Mouse (Mus musculus) adipocyte (in vitro differentiated cells): Measurements from ENCODE around the gene Gm8257.
"Not testable (repeated sequence)": the region's sequence is repeated elsewhere in the genome, so short reads cannot be mapped to it uniquely, and the experiment has no call there.

Source experiments
- DNase-seq: peaks from one replicate; pipeline ENCODE4 v3.0.0-alpha.2; 2016; ENCODE audit warnings: low spot score

Gene Gm8257

DNA sequence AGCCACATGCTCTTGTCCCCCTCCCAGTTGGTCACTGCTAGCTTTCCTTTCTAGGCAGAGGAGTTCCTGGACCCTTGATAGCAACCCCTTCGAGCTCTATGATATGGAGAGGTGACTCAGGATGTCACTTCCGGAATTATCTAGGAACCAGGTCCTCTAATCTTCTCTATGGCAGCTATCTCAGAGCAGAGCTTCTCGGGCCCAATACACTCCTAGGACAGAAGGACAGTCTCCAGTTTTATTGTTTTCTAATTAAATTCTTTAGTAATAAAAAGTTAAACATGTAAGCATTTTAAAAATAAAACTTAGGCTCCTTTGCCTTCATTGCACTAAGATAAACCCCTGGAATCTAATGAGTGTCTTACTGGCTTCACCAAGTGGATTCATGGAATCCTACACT lies at the start of gene Gm8257:
TSS of gene Gm8257 (minus strand) at position 101 of the 400 bp plus-strand sequence.
- not testable (repeated sequence) for DNase-seq

DNA sequence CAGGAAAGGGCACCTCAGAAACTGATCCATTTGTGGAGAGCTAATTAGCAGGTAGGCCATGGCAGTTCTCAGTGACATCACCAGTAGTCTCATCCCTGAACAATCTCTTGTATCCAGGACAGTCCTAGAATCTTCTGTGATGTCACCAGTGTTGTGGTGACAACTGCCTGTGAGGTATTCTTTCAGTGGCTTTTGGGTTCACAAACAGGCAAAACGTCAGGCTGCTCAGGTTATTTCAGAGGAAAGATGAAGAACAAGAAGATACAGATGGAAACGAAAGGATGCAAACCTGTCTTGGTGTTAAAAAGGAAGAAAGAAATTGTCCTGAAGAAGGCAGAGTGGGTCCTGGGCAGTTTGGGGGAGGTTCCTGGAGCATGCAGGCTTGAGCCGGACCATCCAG lies 44.0 kb upstream of the Gm8257 start, which contains the start of gene Gm8267:
TSS of gene Gm8267 (minus strand) at position 101 of the 400 bp plus-strand sequence.
- DNase-seq: no peak

DNA sequence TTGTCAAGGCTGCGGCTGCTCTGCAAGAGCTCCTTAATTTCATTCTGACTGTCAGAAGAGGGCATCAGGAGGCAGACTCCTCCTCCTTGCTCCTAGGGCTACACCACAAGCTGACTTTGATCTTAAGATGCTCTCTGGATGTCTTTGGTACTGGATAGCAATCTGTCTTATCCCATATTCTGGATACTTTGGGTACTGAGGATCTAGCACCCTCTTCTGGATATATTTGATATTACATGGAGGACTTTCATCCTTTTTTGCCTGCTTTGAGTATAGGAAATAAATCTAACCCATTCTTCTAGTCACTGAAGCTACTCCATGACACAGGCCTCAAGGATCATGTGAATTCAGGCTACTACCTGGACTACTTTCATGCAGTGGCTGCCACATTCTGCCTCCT lies 36.5 kb upstream of the Gm8257 start:
- DNase-seq: not testable (repeated sequence)

DNA sequence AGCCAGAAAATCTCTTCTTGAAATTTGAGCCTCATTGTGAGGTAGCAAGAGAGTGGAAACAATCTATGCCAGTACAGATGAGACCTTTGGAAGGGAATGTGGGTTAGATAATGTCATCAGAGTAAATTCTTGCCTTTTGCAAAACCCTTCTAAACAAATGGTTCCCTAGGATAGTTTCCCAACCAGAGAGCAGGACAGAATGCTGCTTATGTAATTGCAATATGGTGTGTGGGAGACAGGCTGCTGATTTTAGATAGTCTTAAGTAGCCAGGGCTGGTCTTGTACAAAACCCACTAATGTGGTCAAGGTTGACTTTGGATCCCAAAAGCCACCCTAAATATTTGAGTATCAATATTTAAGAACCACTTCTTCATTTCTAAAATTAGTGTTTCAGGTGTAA lies 24.5 kb upstream of the Gm8257 start:
- DNase-seq: not testable (repeated sequence)

DNA sequence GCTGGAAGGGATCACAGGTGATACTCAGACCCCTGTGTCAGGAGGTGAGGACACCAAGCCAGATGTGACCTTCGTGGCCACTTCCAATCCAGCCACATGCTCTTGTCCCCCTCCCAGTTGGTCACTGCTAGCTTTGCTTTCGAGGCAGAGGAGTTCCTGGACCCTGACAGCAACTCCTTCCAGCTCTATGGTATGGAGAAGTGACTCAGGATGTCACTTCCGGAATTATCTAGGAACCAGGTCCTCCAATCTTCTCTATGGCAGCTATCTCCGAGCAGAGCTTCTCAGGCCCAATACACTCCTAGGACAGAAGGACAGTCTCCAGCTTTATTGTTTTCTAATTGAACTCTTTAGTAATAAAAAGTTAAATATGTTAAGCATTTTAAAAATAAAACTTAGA lies 78.5 kb downstream of the Gm8257 start, which contains the start of gene Gm5624:
TSS of gene Gm5624 (minus strand) at position 202 of the 400 bp plus-strand sequence.
- not testable (repeated sequence) for DNase-seq
